ENCODE assay signal across 5 mouse cellular contexts in the genomic region with DNA sequence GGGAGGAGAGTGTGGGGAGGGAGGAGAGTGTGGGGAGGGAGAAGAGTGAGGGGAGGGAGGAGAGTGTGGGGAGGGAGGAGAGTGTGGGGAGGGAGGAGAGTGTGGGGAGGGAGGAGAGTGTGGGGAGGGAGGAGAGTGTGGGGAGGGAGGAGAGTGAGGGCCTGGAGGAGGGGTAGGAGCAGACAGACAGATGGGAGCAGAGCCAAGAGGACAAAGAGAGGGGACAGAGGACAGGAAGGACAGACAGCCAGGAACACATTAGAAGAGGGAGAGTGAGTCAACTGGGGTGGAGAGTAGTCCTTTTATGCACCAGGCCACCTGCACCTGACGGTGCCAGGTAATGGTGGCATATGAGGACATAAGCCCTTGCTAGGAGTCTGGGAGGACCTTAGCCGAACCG. TPM values are rescaled to one million over a fixed set of nuclear protein-coding genes. Genes with fewer than 3 reads are reported as not detected.
DNase-seq lines count a peak whose midpoint lies in the region; TF ChIP-seq lines count a peak whose summit lies in the region.
"Not testable (repeated sequence)": the region's sequence is repeated elsewhere in the genome, so short reads cannot be mapped to it uniquely, and the experiment has no call there.

No protein-coding gene starts in this region.

- in situ Hi-C loops in ES-E14 (cut with MboI; ENCODE audit: low sequenced_read_pairs in 2 of 2, unreplicated experiment in 2 of 2), result not testable (repeated sequence)

- TF ChIP-seq POLR2A in small intestine, adult 2 months (IDR thresholded peaks at IDR 0.05; ENCODE audit: low read depth, low read length), result not testable (repeated sequence)

- WGBS in heart, embryonic 10.5 days, result 54% methylated on average over 3 of the region's 3 CpGs
- WGBS in hindbrain, embryonic 10.5 days, result 71% methylated on average over 3 of the region's 3 CpGs
- 46% methylated on average over 3 of the region's 3 CpGs for WGBS in limb, embryonic 10.5 days
- 24% methylated on average over 3 of the region's 3 CpGs for WGBS in small intestine, adult 2 months

- TF ChIP-seq CTCF in small intestine, adult 2 months (IDR thresholded peaks at IDR 0.05; ENCODE audit: extremely low read depth, insufficient read length, insufficient replicate concordance, low read depth, low read length), result not testable (repeated sequence)

- not testable (repeated sequence) for H3K36me3 ChIP-seq in ES-E14 (ENCODE audit: control insufficient read depth, insufficient read depth, low read length, poor library complexity, severe bottlenecking); heart, embryonic 10.5 days; hindbrain, embryonic 10.5 days; limb, embryonic 10.5 days; small intestine, adult 2 months (ENCODE audit: control insufficient read depth, insufficient read depth, low read length)

- H3K4me1 ChIP-seq in ES-E14 (ENCODE audit: control insufficient read depth in 2 of 2, insufficient read depth in 2 of 2, low read length in 2 of 2, poor library complexity in 1 of 2); limb, embryonic 10.5 days: not testable (repeated sequence)
- peaks cover 37% of the 10 kb centered on the region for H3K4me1 ChIP-seq in heart, embryonic 10.5 days
- peaks cover 17% of the 10 kb centered on the region; the same call in 1 of the 2 replicates for H3K4me1 ChIP-seq in hindbrain, embryonic 10.5 days (replicated peaks)
- H3K4me1 ChIP-seq in small intestine, adult 2 months (ENCODE audit: control insufficient read depth, insufficient read depth, insufficient read length, low read length), result peaks cover 20% of the 10 kb centered on the region

- H3K9ac ChIP-seq in ES-E14 (ENCODE audit: insufficient read depth, low read depth, low read length, poor library complexity, severe bottlenecking), result not testable (repeated sequence)

- not testable (repeated sequence) for H3K27ac ChIP-seq in ES-E14 (ENCODE audit: insufficient read depth, low read depth, low read length, poor library complexity, severe bottlenecking); heart, embryonic 10.5 days; limb, embryonic 10.5 days
- peak overlapping the region; percentile 59 for H3K27ac ChIP-seq in hindbrain, embryonic 10.5 days
- H3K27ac ChIP-seq in small intestine, adult 2 months (ENCODE audit: insufficient read depth, low read depth, low read length), result peak overlapping the region; percentile 85

- H3K27me3 ChIP-seq in heart, embryonic 10.5 days (ENCODE audit: insufficient read depth, poor library complexity, severe bottlenecking); hindbrain, embryonic 10.5 days (ENCODE audit: insufficient read depth, poor library complexity, severe bottlenecking); limb, embryonic 10.5 days (ENCODE audit: low read depth, poor library complexity, severe bottlenecking); small intestine, adult 2 months (ENCODE audit: control insufficient read depth, insufficient read depth, low read length): not testable (repeated sequence)

- H3K4me3 ChIP-seq in ES-E14 (ENCODE audit: insufficient read depth in 1 of 2, low read depth in 1 of 2, low read length in 2 of 2, poor library complexity in 1 of 2, severe bottlenecking in 1 of 2), result peak overlapping the region; percentile 16 to 37; a peak in 2 of 4 replicates
- not testable (repeated sequence) for H3K4me3 ChIP-seq in heart, embryonic 10.5 days; hindbrain, embryonic 10.5 days; limb, embryonic 10.5 days; small intestine, adult 2 months (ENCODE audit: low read depth, low read length)

- not testable (repeated sequence) for DNase-seq in ES-E14 (ENCODE audit: low read depth, low spot score); hindbrain, embryonic 10.5 days (ENCODE audit: low spot score)
- peak; percentile 41 for DNase-seq in heart, embryonic 10.5 days (ENCODE audit: low spot score)
- DNase-seq in limb, embryonic 10.5 days (ENCODE audit: low spot score), result peak; percentile 24

- not testable (repeated sequence) for H3K9me3 ChIP-seq in ES-E14 (ENCODE audit: control insufficient read depth, insufficient read depth, low read depth, low read length); heart, embryonic 10.5 days; hindbrain, embryonic 10.5 days; limb, embryonic 10.5 days (replicated peaks)

TF ChIP-seq in ES-E14, 5 proteins besides CTCF, POLR2A, EP300 and RAD21:
- peak; percentile 62; the same call in 1 of the 2 replicates for TF ChIP-seq HCFC1 (IDR thresholded peaks at IDR 0.05; ENCODE audit: borderline replicate concordance, insufficient read depth, low read length)

RNA-seq across cellular contexts. Expression of gene Chd2, which starts 33.0 kb away (rescaled TPM):
- 46.6 and 70.8 TPM in 2 replicates for total RNA-seq in ES-E14 (2012; rRNA removed)
- polyA plus RNA-seq in heart, embryonic 10.5 days (2016; fragmentation: Nextera tagmentation; extraction: Ambion mirVana), result 43.6 and 46.0 TPM in 2 replicates
- polyA plus RNA-seq in hindbrain, embryonic 10.5 days (2016; fragmentation: Nextera tagmentation; extraction: Ambion mirVana), result 37.1 and 38.9 TPM in 2 replicates
- polyA plus RNA-seq in limb, embryonic 10.5 days (2016; fragmentation: Nextera tagmentation; extraction: Ambion mirVana), result 33.7 and 53.2 TPM in 2 replicates
- polyA plus RNA-seq in small intestine, adult 2 months (2012; rRNA removed), result 12.3 and 28.0 TPM in 2 replicates
